Mouse (Mus musculus): ENCODE results near the gene Pi4k2b.
A peak's percentile ranks its signal among the peaks of the same experiment; 100 is the strongest.

DNA sequence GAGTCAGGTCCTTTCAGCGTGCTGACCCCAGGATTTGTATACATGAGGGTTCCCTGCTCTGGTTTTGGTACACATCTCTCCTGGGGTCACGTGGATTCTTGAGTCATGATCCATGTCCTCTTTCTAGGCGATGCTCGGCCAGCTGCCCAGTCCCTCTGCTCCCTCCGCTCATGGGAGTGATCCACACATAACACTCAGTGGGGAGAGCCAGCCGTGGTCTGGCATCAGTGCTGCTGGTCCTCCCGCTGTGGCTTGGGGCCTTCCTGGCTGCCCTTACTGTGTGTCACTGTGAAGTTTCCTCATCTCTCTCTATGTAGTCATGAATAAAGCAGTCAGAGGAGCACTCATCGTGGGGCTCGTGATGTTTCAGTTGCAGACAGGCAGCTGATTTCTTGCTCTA, 52.7 kb downstream of the Pi4k2b start:
- TF ChIP-seq CTCF (IDR thresholded peaks at IDR 0.05; ENCODE audit: control insufficient read depth, insufficient read depth, insufficient read length) (no peak), CEBPB (IDR thresholded peaks at IDR 0.05; ENCODE audit: low read depth) (no peak), MYOG (IDR thresholded peaks at IDR 0.05; ENCODE audit: control insufficient read depth, extremely low read depth, insufficient read length) (no peak), USF1 (IDR thresholded peaks at IDR 0.05; ENCODE audit: low read depth) (peak; percentile 55)

Data from C2C12 (cell line).